Mouse (Mus musculus) layer of hippocampus, adult 18-20 months (tissue): ENCODE measurements at regions not wholly inside any gene's neighbourhood (a gene's known extent, or its start where the extent isn't known, plus 50 kb on each side); places are given as distances from the start of the nearest gene placed in this dataset.

Experiments used
- DNase-seq, 2 experiments: peaks; one replicate each; pipeline ENCODE4 v3.0.0; 2022; ENCODE audit warnings: low spot score in 2 of 2

DNA sequence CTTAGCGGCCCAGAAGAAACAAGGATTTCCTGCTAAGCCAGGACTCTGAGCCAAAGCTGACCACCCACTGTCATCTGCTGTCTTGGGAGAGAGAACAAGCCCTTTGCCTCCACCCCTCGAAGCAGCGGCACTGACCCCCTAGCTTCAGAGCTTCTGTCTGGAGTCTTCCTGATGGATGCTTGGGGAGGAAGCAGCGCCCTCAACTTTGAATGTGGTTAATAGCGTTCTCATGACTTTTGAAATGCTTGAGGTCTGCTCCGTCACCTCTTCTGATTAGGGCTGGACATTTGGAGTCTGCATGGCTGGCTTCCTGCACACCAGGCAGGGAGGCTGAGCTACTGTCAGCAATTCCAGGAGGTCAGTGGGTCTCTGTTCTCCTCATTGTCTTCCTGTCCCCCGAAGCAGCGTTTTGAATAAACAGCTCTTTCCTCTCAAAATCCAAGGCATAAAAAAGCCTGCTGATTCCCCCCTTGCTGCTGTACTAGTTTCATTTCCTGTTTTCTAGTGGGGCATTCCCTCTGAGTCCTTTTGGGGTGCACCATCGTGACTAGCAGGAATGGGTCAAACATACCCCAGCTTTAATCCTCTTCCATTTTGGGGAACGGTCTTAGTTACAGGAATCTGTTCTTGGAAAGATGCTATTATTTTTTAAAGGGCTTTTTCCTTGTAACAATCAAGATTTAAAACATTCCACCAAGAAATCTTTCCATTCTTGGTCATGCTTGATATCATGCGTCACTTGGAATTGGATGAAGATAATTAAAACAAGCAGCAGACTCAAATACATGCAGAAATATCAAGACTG is 256.0 kb downstream of the Ankrd16 start:
- no peak for DNase-seq

DNA sequence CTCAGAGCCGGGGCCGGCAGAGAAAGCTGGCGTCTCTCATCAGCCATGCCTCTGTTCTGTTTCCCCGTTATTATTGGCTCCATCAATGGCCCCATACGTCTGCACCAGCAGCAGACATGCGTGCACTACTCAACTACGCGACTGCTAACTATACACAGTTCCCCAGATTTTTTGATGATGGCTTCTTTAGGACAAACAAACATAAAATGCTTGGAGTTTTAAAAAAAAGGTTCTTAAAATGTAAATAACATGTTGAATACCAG is 256.6 kb downstream of the Ankrd16 start:
- no peak for DNase-seq

DNA sequence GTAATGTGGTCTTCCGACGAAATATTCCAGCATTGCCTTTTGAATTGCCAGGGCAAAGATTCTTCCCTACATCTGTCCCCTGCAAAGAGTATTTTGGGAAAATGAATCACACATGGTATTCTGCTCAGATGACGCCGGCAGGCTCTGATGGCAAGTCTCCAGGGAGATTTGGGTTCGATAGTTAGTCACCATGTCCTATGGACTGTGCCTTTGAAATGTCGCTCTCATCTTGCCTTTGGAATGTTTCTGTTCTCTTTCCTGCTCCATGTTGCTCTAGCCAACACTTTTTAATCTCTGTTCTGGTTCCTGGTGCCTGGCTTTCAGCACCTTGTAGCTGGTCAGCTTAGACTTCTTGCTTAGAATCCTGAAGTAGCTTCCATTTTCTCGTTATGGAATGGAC is 252.3 kb downstream of the Itga8 start:
- DNase-seq, result peak; percentile 21 to 59

DNA sequence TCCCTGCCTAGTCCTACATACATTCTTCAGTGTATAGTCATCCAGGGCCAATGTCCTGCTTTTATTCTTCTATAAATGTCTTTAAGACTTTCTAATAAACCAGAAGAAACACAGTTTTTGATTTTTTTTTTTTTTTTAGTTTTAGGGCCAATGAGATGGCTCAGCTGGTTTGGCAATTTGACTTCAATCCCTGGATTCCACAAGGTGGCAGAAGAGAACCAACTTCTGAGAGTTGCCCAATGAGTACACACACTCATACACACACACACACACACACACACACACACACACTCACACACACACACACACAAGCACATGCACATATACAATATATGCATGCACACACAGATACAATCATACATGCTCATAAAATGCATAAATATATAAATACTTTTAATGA is 251.8 kb downstream of the Itga8 start:
- DNase-seq, result peak in 1 of 2 experiments; percentile 28

GRCm38 (mm10) chr2:12053404-12054164 is 248.1 kb downstream of the Itga8 start:
- DNase-seq, result no peak

DNA sequence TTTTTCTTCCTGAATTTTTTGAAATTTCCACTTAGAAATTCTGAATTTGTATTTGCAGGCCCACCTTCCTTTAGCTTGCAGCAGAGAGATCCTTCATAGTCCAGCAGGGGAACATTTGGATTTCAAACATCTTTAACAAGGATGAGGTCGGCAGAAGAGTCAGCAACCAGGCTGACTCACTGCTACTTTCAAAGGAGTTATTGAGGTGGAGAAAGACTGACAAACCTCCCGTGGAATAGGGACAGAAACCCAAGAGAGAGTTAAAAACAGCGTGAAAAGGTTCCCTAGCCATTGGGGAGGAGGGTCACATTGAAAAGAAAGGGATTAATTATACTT is 247.6 kb downstream of the Itga8 start:
- DNase-seq, result no peak
